Mouse (Mus musculus) midbrain, embryonic 12.5 days (tissue): ENCODE results near the gene Pnkp. TPM values are rescaled to one million over a fixed set of nuclear protein-coding genes. Genes with fewer than 3 reads are reported as not detected.

Experiments
- ATAC-seq: fragments of 200-750 bp; cut with Nextera tagmentation; 2 replicates; pipeline ENCODE4 v1.8.0; 2017; ENCODE audit warnings: low read depth, moderate TSS enrichment, moderate library complexity; ENCODE audit not compliant: low FRiP score
- H3K27ac ChIP-seq: fragments of 300-500 bp; sonication (generic); replicated peaks from 2 replicates; pipeline ENCODE4 v1.5.1; 2016; ENCODE audit warnings: mild to moderate bottlenecking
- H3K27me3 ChIP-seq: fragments of 300-500 bp; sonication (generic); 2 replicates; pipeline ENCODE4 v1.6.1; 2016; ENCODE audit warnings: mild to moderate bottlenecking
- H3K36me3 ChIP-seq: fragments of 300-500 bp; sonication (generic); 2 replicates; pipeline ENCODE4 v1.6.1; 2016
- H3K4me1 ChIP-seq: fragments of 300-500 bp; sonication (generic); 2 replicates; pipeline ENCODE4 v1.6.1; 2016
- H3K4me2 ChIP-seq: fragments of 300-500 bp; sonication (generic); replicated peaks from 2 replicates; pipeline ENCODE4 v1.6.1; 2016; ENCODE audit warnings: mild to moderate bottlenecking, moderate library complexity
- H3K4me3 ChIP-seq: fragments of 300-500 bp; sonication (generic); 2 replicates; pipeline ENCODE4 v1.5.1; 2016; ENCODE audit warnings: mild to moderate bottlenecking
- H3K9ac ChIP-seq: fragments of 300-500 bp; sonication (generic); replicated peaks from 2 replicates; pipeline ENCODE4 v1.6.1; 2016; ENCODE audit warnings: mild to moderate bottlenecking, moderate library complexity
- H3K9me3 ChIP-seq: fragments of 300-500 bp; sonication (generic); 2 replicates; pipeline ENCODE4 v1.6.1; 2016; ENCODE audit warnings: mild to moderate bottlenecking
- WGBS: fragments of 180-500 bp; shearing (Covaris S2); methylation state at CpG from one replicate; pipeline ENCODE4 v1.1.7; 2016; 5-methylcytosine and 5-hydroxymethylcytosine counted together
- polyA plus RNA-seq: library from polyadenylated mRNA; unstranded; fragments of >200 nt; fragmentation: Nextera tagmentation; extraction: Ambion mirVana; gene quantifications from 2 replicates; pipeline ENCODE4 v1.2.1, GENCODE M21; 2016

Pnkp gene
- polyA plus RNA-seq, 1 experiment from 2014 or later = 44.0 TPM

GRCm38 (mm10) chr7:44886964-44887363, 30.0 kb downstream of the Pnkp start:
- no peak overlapping the region for H3K4me2 ChIP-seq
- 90% methylated on average over 7 of the region's 7 CpGs for WGBS
- 0 out of 2 replicates have a peak overlapping the region, but pooled peaks have one; percentile 15 for H3K9ac ChIP-seq
- H3K9me3 ChIP-seq = no peaks in the 10 kb centered on the region
- H3K27ac ChIP-seq = no peak overlapping the region
- H3K27me3 ChIP-seq = no peaks in the 10 kb centered on the region
- ATAC-seq = no peak
- peaks cover 66% of the 10 kb centered on the region for H3K36me3 ChIP-seq
- H3K4me1 ChIP-seq = peaks cover 16% of the 10 kb centered on the region
- H3K4me3 ChIP-seq = no peak overlapping the region

- H3K9ac ChIP-seq = no peak overlapping the region
- WGBS = 93% methylated on average over 10 of the region's 13 CpGs
- H3K4me2 ChIP-seq = no peak overlapping the region
- ATAC-seq = no peak
- H3K4me1 ChIP-seq = peaks cover 22% of the 10 kb centered on the region
- H3K36me3 ChIP-seq = peaks cover 51% of the 10 kb centered on the region
- no peak overlapping the region for H3K4me3 ChIP-seq
- no peaks in the 10 kb centered on the region for H3K9me3 ChIP-seq
- H3K27me3 ChIP-seq = no peaks in the 10 kb centered on the region
- no peak overlapping the region for H3K27ac ChIP-seq
Observed at GRCm38 (mm10) chr7:44888256-44889105, 31.5 kb downstream of the Pnkp start.

- peaks cover 37% of the 10 kb centered on the region for H3K36me3 ChIP-seq
- H3K4me1 ChIP-seq = peaks cover 38% of the 10 kb centered on the region
- no peaks in the 10 kb centered on the region for H3K9me3 ChIP-seq
- no peak for ATAC-seq
- no peak overlapping the region for H3K27ac ChIP-seq
- no peaks in the 10 kb centered on the region for H3K27me3 ChIP-seq
- 0 out of 2 replicates have a peak overlapping the region, but pooled peaks have one; percentile 94 for H3K9ac ChIP-seq
- WGBS = 85% methylated on average over 7 of the region's 7 CpGs
- peak overlapping the region; percentile 97 for H3K4me2 ChIP-seq
- H3K4me3 ChIP-seq = peak overlapping the region; percentile 92
Observed at GRCm38 (mm10) chr7:44890180-44890579, 33.2 kb downstream of the Pnkp start.

- H3K27ac ChIP-seq = no peak overlapping the region
- peaks cover 39% of the 10 kb centered on the region for H3K4me1 ChIP-seq
- H3K4me3 ChIP-seq = peak overlapping the region; percentile 92
- H3K36me3 ChIP-seq = peaks cover 31% of the 10 kb centered on the region
- H3K9ac ChIP-seq = peak overlapping the region; percentile 94
- no peaks in the 10 kb centered on the region for H3K9me3 ChIP-seq
- no peaks in the 10 kb centered on the region for H3K27me3 ChIP-seq
- peak overlapping the region; percentile 97 for H3K4me2 ChIP-seq
- ATAC-seq = no peak
- 85% methylated on average over 4 of the region's 4 CpGs for WGBS
Observed at GRCm38 (mm10) chr7:44890737-44891136, 33.8 kb downstream of the Pnkp start.

- Histone ChIP-seq H3K4me2 (peak overlapping the region; percentile 97), H3K9ac (peak overlapping the region; percentile 94), H3K4me3 (peak overlapping the region; percentile 92), H3K27ac (peak overlapping the region; percentile 97), H3K27me3 (no peaks in the 10 kb centered on the region), H3K9me3 (no peaks in the 10 kb centered on the region), H3K36me3 (peaks cover 26% of the 10 kb centered on the region), H3K4me1 (peaks cover 44% of the 10 kb centered on the region)
- no peak for ATAC-seq
- WGBS = 18% methylated on average over 6 of the region's 6 CpGs
Observed at GRCm38 (mm10) chr7:44891611-44892010, 34.7 kb downstream of the Pnkp start.

- Histone ChIP-seq H3K4me1 (peaks cover 51% of the 10 kb centered on the region), H3K36me3 (peaks cover 20% of the 10 kb centered on the region), H3K4me2 (peak within 1 kb of the TSS; percentile 97), H3K9ac (peak within 1 kb of the TSS; percentile 94), H3K4me3 (peak within 1 kb of the TSS; percentile 92), H3K9me3 (no peaks in the 10 kb centered on the region), H3K27me3 (no peaks in the 10 kb centered on the region), H3K27ac (peak within 1 kb of the TSS; percentile 97)
- peak; percentile 71 for ATAC-seq
- WGBS = under 1% methylated on average over 56 of the region's 56 CpGs
Observed at GRCm38 (mm10) chr7:44892276-44892921, 35.5 kb downstream of the Pnkp start, which contains the start of gene Med25. TSS of gene Med25 (minus strand) at chr7:44892712.

- H3K27me3 ChIP-seq = no peaks in the 10 kb centered on the region
- peaks cover 58% of the 10 kb centered on the region for H3K4me1 ChIP-seq
- H3K9me3 ChIP-seq = no peaks in the 10 kb centered on the region
- no peak for ATAC-seq
- no peak overlapping the region; the same call in 1 of the 2 replicates for H3K9ac ChIP-seq
- H3K4me2 ChIP-seq = peak overlapping the region; percentile 97
- H3K36me3 ChIP-seq = peaks cover 20% of the 10 kb centered on the region
- H3K27ac ChIP-seq = peak overlapping the region; percentile 95
- 7% methylated on average over 8 of the region's 8 CpGs for WGBS
- peak overlapping the region; percentile 12; the same call in 1 of the 2 replicates for H3K4me3 ChIP-seq
Observed at GRCm38 (mm10) chr7:44893197-44893596, 36.3 kb downstream of the Pnkp start.

- no peak overlapping the region for H3K4me2 ChIP-seq
- H3K27ac ChIP-seq = peak overlapping the region; percentile 95
- 92% methylated on average over 3 of the region's 3 CpGs for WGBS
- no peaks in the 10 kb centered on the region for H3K9me3 ChIP-seq
- H3K27me3 ChIP-seq = no peaks in the 10 kb centered on the region
- H3K36me3 ChIP-seq = peaks cover 18% of the 10 kb centered on the region
- H3K9ac ChIP-seq = no peak overlapping the region
- ATAC-seq = no peak
- peaks cover 67% of the 10 kb centered on the region for H3K4me1 ChIP-seq
- no peak overlapping the region for H3K4me3 ChIP-seq
Observed at GRCm38 (mm10) chr7:44894175-44894574, 37.2 kb downstream of the Pnkp start.

GRCm38 (mm10) chr7:44895206-44895592, 38.3 kb downstream of the Pnkp start:
- Histone ChIP-seq H3K9me3 (no peaks in the 10 kb centered on the region), H3K4me2 (peak overlapping the region; percentile 84), H3K9ac (0 out of 2 replicates have a peak overlapping the region, but pooled peaks have one; percentile 28), H3K4me3 (peak overlapping the region; percentile 66), H3K27me3 (no peaks in the 10 kb centered on the region), H3K27ac (peak overlapping the region; percentile 95), H3K4me1 (peaks cover 66% of the 10 kb centered on the region), H3K36me3 (peaks cover 24% of the 10 kb centered on the region)
- WGBS = 34% methylated on average over 7 of the region's 7 CpGs
- no peak for ATAC-seq

- no peaks in the 10 kb centered on the region for H3K9me3 ChIP-seq
- peak within 1 kb of the TSS; percentile 79 for H3K9ac ChIP-seq
- peak; percentile 75 for ATAC-seq
- H3K27ac ChIP-seq = peak within 1 kb of the TSS; percentile 95
- H3K27me3 ChIP-seq = no peaks in the 10 kb centered on the region
- H3K4me2 ChIP-seq = peak within 1 kb of the TSS; percentile 84
- peaks cover 24% of the 10 kb centered on the region for H3K36me3 ChIP-seq
- under 1% methylated on average over 34 of the region's 34 CpGs for WGBS
- peaks cover 64% of the 10 kb centered on the region for H3K4me1 ChIP-seq
- peak within 1 kb of the TSS; percentile 66 for H3K4me3 ChIP-seq
Observed at GRCm38 (mm10) chr7:44895593-44896434, 38.9 kb downstream of the Pnkp start, which contains the start of gene Fuz. TSS of gene Fuz (plus strand) at chr7:44896079.

GRCm38 (mm10) chr7:44896499-44896898, 39.6 kb downstream of the Pnkp start:
- H3K27ac ChIP-seq = peak overlapping the region; percentile 95
- peaks cover 24% of the 10 kb centered on the region for H3K36me3 ChIP-seq
- no peaks in the 10 kb centered on the region for H3K9me3 ChIP-seq
- ATAC-seq = no peak
- no peaks in the 10 kb centered on the region for H3K27me3 ChIP-seq
- peak overlapping the region; percentile 79 for H3K9ac ChIP-seq
- H3K4me2 ChIP-seq = peak overlapping the region; percentile 84
- H3K4me1 ChIP-seq = peaks cover 64% of the 10 kb centered on the region
- WGBS = 29% methylated on average over 10 of the region's 10 CpGs
- peak overlapping the region; percentile 66 for H3K4me3 ChIP-seq
